Mouse (Mus musculus) lung, embryonic 15.5 days (tissue): ENCODE measurements at regions not wholly inside any gene's neighbourhood (a gene's known extent, or its start where the extent isn't known, plus 50 kb on each side); places are given as distances from the start of the nearest gene placed in this dataset.
"Not testable (repeated sequence)": the region's sequence is repeated elsewhere in the genome, so short reads cannot be mapped to it uniquely, and the experiment has no call there.

ENCODE experiments used
- ATAC-seq: fragments of 200-750 bp; cut with Nextera tagmentation; 2 replicates; pipeline ENCODE4 v1.8.0; 2017; ENCODE audit warnings: moderate number of reproducible peaks, borderline replicate concordance; ENCODE audit not compliant: low FRiP score, low TSS enrichment; ENCODE audit errors: extremely low read depth
- H3K27ac ChIP-seq: fragments of 300-500 bp; sonication (generic); 2 replicates; pipeline ENCODE4 v1.5.1; 2015; ENCODE audit warnings: moderate library complexity, mild to moderate bottlenecking, inconsistent platforms
- H3K27me3 ChIP-seq: fragments of 300-500 bp; sonication (generic); 2 replicates; pipeline ENCODE4 v1.6.1; 2015; ENCODE audit warnings: inconsistent platforms
- H3K36me3 ChIP-seq: fragments of 300-500 bp; sonication (generic); 2 replicates; pipeline ENCODE4 v1.6.1; 2015; ENCODE audit warnings: inconsistent platforms
- H3K4me1 ChIP-seq: fragments of 300-500 bp; sonication (generic); 2 replicates; pipeline ENCODE4 v1.6.1; 2015; ENCODE audit warnings: inconsistent platforms
- H3K4me2 ChIP-seq: fragments of 300-500 bp; sonication (generic); 2 replicates; pipeline ENCODE4 v1.6.1; 2015; ENCODE audit warnings: inconsistent platforms, mild to moderate bottlenecking, moderate library complexity
- H3K4me3 ChIP-seq: fragments of 300-500 bp; sonication (generic); 2 replicates; pipeline ENCODE4 v1.5.1; 2015; ENCODE audit warnings: mild to moderate bottlenecking, inconsistent platforms
- H3K9ac ChIP-seq: fragments of 300-500 bp; sonication (generic); 2 replicates; pipeline ENCODE4 v1.6.1; 2015; ENCODE audit warnings: inconsistent platforms
- H3K9me3 ChIP-seq: fragments of 300-500 bp; sonication (generic); 2 replicates; pipeline ENCODE4 v1.6.1; 2016; ENCODE audit warnings: inconsistent platforms
- WGBS: fragments of 180-500 bp; shearing (Covaris S2); methylation state at CpG from one replicate; pipeline ENCODE4 v1.1.7; 2015; 5-methylcytosine and 5-hydroxymethylcytosine counted together

DNA sequence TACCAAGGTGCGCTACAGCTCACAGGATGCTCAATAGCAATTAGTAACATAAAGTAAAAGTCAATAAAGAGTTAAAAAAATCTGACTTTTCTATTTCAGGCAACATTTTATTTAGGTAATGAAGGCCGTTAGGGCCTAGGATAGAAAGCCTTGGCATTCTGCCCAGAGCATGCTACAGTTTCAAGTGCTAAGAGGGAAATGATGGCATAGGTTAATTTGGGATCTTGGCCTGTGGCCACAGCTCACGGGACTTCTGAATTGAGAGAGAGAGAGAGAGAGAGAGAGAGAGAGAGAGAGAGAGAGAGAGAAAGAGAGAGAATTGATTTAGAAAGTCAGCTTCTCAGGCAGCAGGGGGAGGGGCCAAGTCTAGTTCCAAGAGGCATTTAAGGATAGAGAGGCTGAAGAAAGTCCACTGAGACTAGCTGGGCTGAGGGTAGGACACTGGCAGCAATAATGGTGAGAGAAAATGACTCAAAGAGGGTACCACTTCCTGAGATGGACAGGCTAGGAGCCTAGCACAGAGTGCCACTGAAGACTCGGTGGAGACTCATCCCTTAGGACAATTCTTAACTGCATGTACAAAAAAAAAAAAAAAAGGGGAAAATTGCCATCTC lies 52.6 kb upstream of the Klf14 start:
- H3K36me3 ChIP-seq, result no peaks in the 10 kb centered on the region
- H3K4me3 ChIP-seq, result no peak overlapping the region
- peak overlapping the region; percentile 21; the same call in 1 of the 2 replicates for H3K4me2 ChIP-seq
- H3K9ac ChIP-seq, result no peak overlapping the region
- H3K9me3 ChIP-seq, result no peaks in the 10 kb centered on the region
- peak; percentile 87 for ATAC-seq
- 12% methylated on average over 4 of the region's 4 CpGs for WGBS
- H3K4me1 ChIP-seq, result peaks cover 28% of the 10 kb centered on the region
- no peaks in the 10 kb centered on the region for H3K27me3 ChIP-seq
- H3K27ac ChIP-seq, result peak overlapping the region; percentile 60

DNA sequence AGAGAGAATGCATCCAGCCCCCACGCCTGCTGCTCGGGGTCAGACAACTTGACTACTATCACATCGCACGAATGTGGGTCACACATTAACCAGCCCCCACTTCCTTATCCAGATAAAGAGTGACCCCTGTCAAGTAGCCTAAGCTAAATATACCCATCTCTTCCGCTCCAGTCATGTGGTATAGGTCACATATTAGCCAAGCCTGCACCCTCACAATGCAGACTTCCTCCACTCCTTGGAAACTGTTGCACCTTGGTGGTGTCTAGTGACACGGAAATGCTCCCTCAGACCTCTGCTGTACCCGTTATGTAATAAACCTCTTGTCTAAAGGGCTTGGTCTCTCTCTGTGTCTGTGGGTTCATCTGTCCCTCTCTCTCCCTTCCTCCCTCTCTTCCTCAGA lies 57.7 kb upstream of the Klf14 start:
- no peak overlapping the region for H3K9ac ChIP-seq
- no peaks in the 10 kb centered on the region for H3K9me3 ChIP-seq
- ATAC-seq, result no peak
- H3K4me1 ChIP-seq, result peaks cover 16% of the 10 kb centered on the region
- no peaks in the 10 kb centered on the region for H3K36me3 ChIP-seq
- no peak overlapping the region for H3K4me2 ChIP-seq
- H3K27me3 ChIP-seq, result no peaks in the 10 kb centered on the region
- H3K4me3 ChIP-seq, result no peak overlapping the region
- H3K27ac ChIP-seq, result no peak overlapping the region
- WGBS, result 41% methylated on average over 7 of the region's 7 CpGs

DNA sequence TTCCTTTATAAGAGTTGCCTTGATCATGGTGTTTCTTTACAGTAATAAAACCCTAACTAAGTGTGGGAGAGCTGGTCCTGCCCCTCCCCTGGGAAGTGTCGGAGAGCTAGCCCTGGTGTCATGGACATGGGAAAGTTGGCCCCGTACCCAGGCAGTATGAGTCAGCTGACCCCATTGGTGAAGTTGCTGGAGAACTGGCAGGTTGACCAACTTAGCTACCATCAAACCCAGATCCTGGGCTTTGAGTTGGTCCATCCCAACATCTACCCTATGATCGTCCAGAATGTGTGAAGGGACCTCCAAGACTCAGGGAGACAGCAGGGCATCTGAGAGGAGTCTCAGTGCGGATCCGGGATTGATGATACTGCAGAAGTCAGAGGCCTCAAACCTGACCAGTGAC lies 62.9 kb upstream of the Klf14 start:
- no peaks in the 10 kb centered on the region for H3K36me3 ChIP-seq
- no peaks in the 10 kb centered on the region for H3K27me3 ChIP-seq
- no peak overlapping the region for H3K27ac ChIP-seq
- H3K9ac ChIP-seq, result no peak overlapping the region
- H3K9me3 ChIP-seq, result no peaks in the 10 kb centered on the region
- WGBS, result 82% methylated on average over 5 of the region's 5 CpGs
- peaks cover under 1% of the 10 kb centered on the region; the same call in 1 of the 2 replicates for H3K4me1 ChIP-seq
- no peak for ATAC-seq
- no peak overlapping the region for H3K4me3 ChIP-seq
- H3K4me2 ChIP-seq, result no peak overlapping the region

DNA sequence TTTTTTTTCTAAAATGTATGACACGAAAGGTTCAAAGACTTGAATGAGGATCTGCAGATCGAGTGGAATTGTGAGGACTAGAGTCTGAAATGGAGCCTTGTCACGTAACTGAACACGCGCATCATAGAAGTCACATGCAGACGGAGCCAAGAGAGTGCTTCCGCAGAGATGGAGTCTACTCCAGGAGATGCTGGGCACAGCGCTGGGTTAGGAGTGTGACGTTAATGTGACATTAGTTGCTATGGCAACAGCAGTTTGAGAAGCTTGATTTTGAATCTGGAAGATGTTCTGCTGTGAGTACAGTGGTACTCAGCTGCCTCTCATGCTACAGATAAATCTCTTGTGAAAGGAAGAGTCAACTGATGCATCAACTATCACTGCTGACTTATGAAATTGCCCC lies 70.9 kb upstream of the Klf14 start:
- Histone ChIP-seq H3K27ac (no peak overlapping the region), H3K4me2 (no peak overlapping the region), H3K4me3 (no peak overlapping the region), H3K9me3 (no peaks in the 10 kb centered on the region), H3K9ac (no peak overlapping the region), H3K27me3 (no peaks in the 10 kb centered on the region), H3K4me1 (peaks cover 4% of the 10 kb centered on the region), H3K36me3 (no peaks in the 10 kb centered on the region)
- 73% methylated on average over 9 of the region's 9 CpGs for WGBS
- ATAC-seq, result no peak

DNA sequence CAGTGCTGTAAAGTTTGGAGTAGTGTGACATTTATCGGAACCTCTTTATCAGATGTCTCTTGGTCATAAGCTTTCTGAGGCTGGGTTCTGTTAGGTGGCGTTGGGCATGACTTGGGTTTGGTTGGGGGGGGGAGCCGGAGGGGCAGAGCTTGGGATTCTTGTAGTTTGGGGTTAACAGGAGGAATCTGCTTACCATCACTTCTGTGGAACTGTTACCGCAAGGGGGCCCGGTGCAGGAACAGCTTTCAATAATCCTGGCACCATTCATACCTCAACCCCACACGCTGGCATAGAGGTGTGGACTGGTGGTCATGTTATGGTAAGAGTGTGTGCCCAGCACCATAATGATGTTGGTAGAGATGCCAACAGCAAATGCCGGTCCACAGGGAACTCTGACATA lies 72.1 kb upstream of the Klf14 start:
- no peak overlapping the region for H3K27ac ChIP-seq
- WGBS, result 63% methylated on average over 7 of the region's 7 CpGs
- ATAC-seq, result no peak

DNA sequence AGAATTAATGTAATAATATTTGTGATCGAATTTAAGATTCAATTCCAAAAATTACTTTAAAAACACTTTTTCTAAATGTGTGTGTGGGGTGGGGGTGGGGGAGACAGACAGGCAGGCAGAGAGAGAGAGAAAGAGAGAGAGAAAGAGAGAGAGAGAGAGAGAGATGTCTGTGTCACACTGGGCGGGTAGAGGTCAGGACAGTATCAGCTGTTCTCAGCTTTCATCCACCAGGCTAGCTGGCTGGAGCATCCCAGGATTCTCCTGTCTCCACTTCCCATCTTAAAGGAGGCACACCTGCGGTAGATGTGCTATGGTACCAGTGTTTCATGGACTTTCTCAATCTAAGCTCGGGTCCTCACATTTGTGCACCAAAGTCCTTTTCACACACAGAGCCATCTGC lies 73.3 kb upstream of the Klf14 start:
- no peak for ATAC-seq
- no peaks in the 10 kb centered on the region for H3K27me3 ChIP-seq
- no peak overlapping the region for H3K9ac ChIP-seq
- H3K9me3 ChIP-seq, result no peaks in the 10 kb centered on the region
- H3K4me3 ChIP-seq, result no peak overlapping the region
- H3K27ac ChIP-seq, result no peak overlapping the region
- WGBS, result 78% methylated on average over 4 of the region's 4 CpGs
- peaks cover 4% of the 10 kb centered on the region for H3K4me1 ChIP-seq
- H3K36me3 ChIP-seq, result no peaks in the 10 kb centered on the region
- no peak overlapping the region for H3K4me2 ChIP-seq

More for the DNA sequence above, 72.1 kb upstream of the Klf14 start:
- Histone ChIP-seq H3K4me2 (no peak overlapping the region), H3K9ac (no peak overlapping the region), H3K4me3 (no peak overlapping the region), H3K4me1 (peaks cover 4% of the 10 kb centered on the region), H3K27me3 (no peaks in the 10 kb centered on the region), H3K9me3 (no peaks in the 10 kb centered on the region), H3K36me3 (no peaks in the 10 kb centered on the region)

DNA sequence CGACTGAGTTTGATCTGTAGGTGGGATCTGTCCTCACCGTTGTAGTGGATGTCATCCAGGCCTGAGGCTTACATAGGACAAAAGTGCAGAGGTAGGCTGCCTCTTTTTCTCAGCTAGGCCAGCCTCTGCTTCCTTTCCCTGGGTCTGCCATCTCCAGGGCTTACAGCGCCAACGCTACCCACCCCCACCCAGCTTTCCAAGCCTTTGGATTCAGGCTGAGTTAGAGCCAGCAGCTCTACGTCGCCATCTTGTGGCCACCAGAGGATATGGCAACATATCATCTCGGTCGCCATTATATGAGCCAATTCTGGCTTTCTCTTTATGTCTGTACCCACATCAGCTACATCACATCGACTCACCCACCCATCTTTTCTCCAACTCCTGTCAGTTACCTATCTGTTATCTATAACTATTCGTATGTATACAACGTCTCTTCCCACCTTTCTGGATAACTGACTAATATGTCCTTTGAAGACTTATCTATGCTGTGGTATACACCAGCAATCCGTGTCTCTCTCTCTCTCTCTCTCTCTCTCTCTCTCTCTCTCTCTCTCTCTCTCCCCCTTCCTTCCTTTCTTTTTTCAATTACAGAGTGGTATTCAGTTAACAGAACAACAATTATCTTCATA lies 74.2 kb upstream of the Klf14 start:
- WGBS, result 4% methylated on average over 12 of the region's 12 CpGs
- Histone ChIP-seq H3K36me3 (no peaks in the 10 kb centered on the region), H3K27ac (no peak overlapping the region), H3K4me1 (peaks cover 12% of the 10 kb centered on the region), H3K4me3 (no peak overlapping the region), H3K9ac (no peak overlapping the region), H3K9me3 (no peaks in the 10 kb centered on the region), H3K27me3 (no peaks in the 10 kb centered on the region), H3K4me2 (peak overlapping the region; percentile 40; the same call in 1 of the 2 replicates)
- peak; percentile 74; the same call in 1 of the 2 replicates for ATAC-seq

DNA sequence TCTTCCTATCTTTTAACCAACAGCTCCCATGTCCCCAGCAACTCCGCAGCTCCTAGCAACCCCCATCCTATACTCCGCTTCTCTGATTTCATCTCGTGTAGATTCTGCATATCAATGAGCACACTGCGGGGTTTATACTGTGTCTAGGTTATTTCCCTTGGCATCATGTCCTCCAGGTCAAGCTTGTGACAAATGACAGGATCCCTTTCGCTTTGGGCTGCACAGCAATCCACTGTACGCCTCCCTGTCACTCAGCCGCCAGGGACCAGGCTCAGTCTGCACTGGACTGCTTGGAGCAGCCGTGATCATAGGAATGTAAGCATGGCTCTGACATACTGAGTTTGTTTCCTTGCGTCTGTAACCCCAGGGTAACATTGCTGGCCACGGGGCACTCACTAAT lies 75.9 kb upstream of the Klf14 start:
- 55% methylated on average over 10 of the region's 10 CpGs for WGBS
- no peak overlapping the region for H3K4me2 ChIP-seq
- H3K9ac ChIP-seq, result no peak overlapping the region
- H3K27ac ChIP-seq, result no peak overlapping the region
- no peak for ATAC-seq
- no peak overlapping the region for H3K4me3 ChIP-seq
- H3K36me3 ChIP-seq, result no peaks in the 10 kb centered on the region
- H3K9me3 ChIP-seq, result no peaks in the 10 kb centered on the region
- peaks cover 14% of the 10 kb centered on the region for H3K4me1 ChIP-seq
- H3K27me3 ChIP-seq, result no peaks in the 10 kb centered on the region

DNA sequence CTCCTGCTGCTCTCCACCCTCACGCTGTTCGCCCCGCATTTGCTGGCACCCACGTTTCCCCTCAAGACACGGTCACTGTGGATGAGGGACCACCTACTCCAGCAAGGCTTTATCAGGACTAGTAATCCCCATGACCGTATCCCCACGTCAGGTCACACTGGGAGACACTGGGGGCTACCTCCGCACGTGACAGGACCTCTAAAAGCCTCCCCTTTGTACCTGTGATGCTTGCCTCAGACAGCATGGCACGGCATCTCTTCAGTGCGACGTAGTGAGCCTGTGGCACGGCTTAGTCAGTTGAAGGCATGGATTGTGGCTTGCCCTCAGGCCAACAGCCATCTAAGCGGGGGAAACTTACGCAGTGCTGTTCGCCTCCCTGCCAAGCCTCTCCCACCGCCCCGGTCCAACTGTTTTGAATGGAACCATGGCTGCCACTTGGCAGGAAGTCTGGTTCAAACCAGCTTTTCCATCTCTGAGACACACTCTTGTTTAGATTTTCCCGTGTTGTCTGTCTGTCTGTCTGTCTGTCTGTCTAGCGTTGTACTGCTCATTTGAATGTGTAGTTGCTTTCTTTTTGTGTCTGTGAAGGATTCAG lies 79.0 kb upstream of the Klf14 start:
- ATAC-seq, result peak; percentile 37; the same call in 1 of the 2 replicates
- H3K9ac ChIP-seq, result no peak overlapping the region
- 55% methylated on average over 20 of the region's 20 CpGs for WGBS
- no peaks in the 10 kb centered on the region for H3K9me3 ChIP-seq
- H3K36me3 ChIP-seq, result no peaks in the 10 kb centered on the region
- H3K4me2 ChIP-seq, result peak overlapping the region; percentile 37
- H3K27ac ChIP-seq, result peak overlapping the region; percentile 44
- H3K4me1 ChIP-seq, result peaks cover 11% of the 10 kb centered on the region
- peak overlapping the region; percentile 9; the same call in 1 of the 2 replicates for H3K4me3 ChIP-seq
- no peaks in the 10 kb centered on the region for H3K27me3 ChIP-seq

DNA sequence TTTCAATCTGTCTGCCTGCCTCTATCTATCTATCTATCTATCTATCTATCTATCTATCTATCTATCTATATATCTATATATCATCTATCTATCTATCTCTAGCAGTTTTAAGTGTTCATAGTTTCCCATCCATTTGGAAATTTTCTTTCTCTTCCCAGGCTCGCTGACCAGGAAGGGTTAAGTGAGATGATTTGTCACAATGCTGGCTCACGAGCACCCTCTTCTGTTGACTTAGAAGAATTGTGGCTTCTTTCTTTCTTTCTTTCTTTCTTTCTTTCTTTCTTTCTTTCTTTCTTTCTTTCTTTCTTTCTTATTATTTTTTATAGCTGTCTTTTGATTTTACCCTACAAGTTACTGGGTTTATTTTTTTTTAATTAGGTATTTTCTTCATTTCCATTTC lies 79.6 kb upstream of the Klf14 start:
- H3K9ac ChIP-seq, H3K36me3 ChIP-seq, ATAC-seq, H3K9me3 ChIP-seq, H3K4me1 ChIP-seq, H3K27ac ChIP-seq, H3K27me3 ChIP-seq: not testable (repeated sequence)
- Histone ChIP-seq H3K4me2 (peak overlapping the region; percentile 37), H3K4me3 (0 out of 2 replicates have a peak overlapping the region, but pooled peaks have one; percentile 9)
- 3% methylated on average over 2 of the region's 2 CpGs for WGBS

DNA sequence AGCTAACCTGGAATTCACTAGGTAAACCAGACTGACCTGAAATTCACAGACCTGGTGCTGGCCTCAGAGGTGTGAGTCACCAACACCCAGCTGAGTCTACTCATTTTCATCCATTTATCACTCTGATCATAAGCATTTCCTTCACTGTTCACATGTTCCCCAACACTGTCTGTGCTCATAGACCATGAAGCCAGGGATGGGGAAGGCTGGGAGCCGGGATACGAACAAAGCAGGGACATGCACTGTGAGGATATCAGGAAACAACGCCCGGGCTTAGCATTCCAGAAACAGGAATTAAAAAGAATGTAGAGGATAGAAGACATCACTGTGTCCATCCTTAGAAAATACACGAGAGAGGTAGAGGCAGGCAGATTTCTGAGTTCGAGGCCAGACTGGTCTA lies 80.6 kb upstream of the Klf14 start:
- WGBS, result 71% methylated on average over 6 of the region's 6 CpGs

DNA sequence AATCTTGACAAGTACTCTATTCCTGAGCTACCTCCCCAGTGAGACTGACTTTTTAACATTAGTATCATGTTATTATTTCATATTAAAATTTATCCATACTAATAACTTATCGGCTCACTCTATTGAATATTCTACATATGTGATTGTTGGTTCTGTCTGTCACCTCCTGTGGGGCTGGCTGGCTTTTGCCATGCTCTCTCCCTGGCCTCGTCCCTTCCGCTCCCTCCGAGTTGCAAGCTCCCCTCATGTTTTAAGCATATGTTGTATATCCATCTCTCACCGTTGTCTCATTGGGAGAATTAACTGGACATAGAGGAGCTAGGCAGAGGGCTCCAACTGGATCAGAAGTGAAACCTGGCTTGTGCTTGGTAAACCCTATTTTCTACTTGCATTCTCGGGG lies 81.9 kb upstream of the Klf14 start:
- no peak overlapping the region for H3K9ac ChIP-seq
- no peak overlapping the region for H3K4me3 ChIP-seq
- peaks cover 10% of the 10 kb centered on the region for H3K4me1 ChIP-seq
- H3K27ac ChIP-seq, result no peak overlapping the region
- no peaks in the 10 kb centered on the region for H3K9me3 ChIP-seq
- WGBS, result 81% methylated on average over 6 of the region's 6 CpGs
- no peak overlapping the region for H3K4me2 ChIP-seq
- no peak for ATAC-seq
- no peaks in the 10 kb centered on the region for H3K27me3 ChIP-seq
- H3K36me3 ChIP-seq, result no peaks in the 10 kb centered on the region

More for the DNA sequence above, 80.6 kb upstream of the Klf14 start:
- Histone ChIP-seq H3K36me3 (no peaks in the 10 kb centered on the region), H3K4me2 (no peak overlapping the region), H3K4me3 (no peak overlapping the region), H3K9ac (no peak overlapping the region), H3K4me1 (peaks cover 10% of the 10 kb centered on the region), H3K27me3 (no peaks in the 10 kb centered on the region), H3K27ac (no peak overlapping the region), H3K9me3 (no peaks in the 10 kb centered on the region)
- ATAC-seq, result no peak
